Mouse (Mus musculus) limb, embryonic 11.5 days (tissue): Measurements from ENCODE around the gene Pitpna. TPM values are rescaled to one million over a fixed set of nuclear protein-coding genes. Genes with fewer than 3 reads are reported as not detected.

ENCODE experiments used
- ATAC-seq: fragments of 200-750 bp; cut with Nextera tagmentation; 2 replicates; pipeline ENCODE4 v1.8.0; 2017; ENCODE audit warnings: low read depth; ENCODE audit not compliant: insufficient number of reproducible peaks, low FRiP score, low TSS enrichment
- DNase-seq: peaks from one replicate; pipeline ENCODE4 v3.0.0-alpha.2; 2015; ENCODE audit warnings: low spot score
- H3K27ac ChIP-seq: fragments of 300-500 bp; sonication (generic); replicated peaks from 2 replicates; pipeline ENCODE4 v1.5.1; 2014; ENCODE audit warnings: low read depth, mild to moderate bottlenecking, low read length
- H3K27me3 ChIP-seq: fragments of 300-500 bp; sonication (generic); 2 replicates; pipeline ENCODE4 v1.6.1; 2014; ENCODE audit warnings: mild to moderate bottlenecking, low read length, mixed read lengths; ENCODE audit not compliant: control insufficient read depth, insufficient read depth
- H3K36me3 ChIP-seq: fragments of 300-500 bp; sonication (generic); 2 replicates; pipeline ENCODE4 v1.6.1; 2014; ENCODE audit warnings: mild to moderate bottlenecking, low read length, moderate library complexity, mixed read lengths; ENCODE audit not compliant: control insufficient read depth, insufficient read depth
- H3K4me1 ChIP-seq: fragments of 300-500 bp; sonication (generic); 2 replicates; pipeline ENCODE4 v1.6.1; 2014; ENCODE audit warnings: low read length, mixed read lengths; ENCODE audit not compliant: control insufficient read depth, insufficient read depth
- H3K4me2 ChIP-seq: fragments of 300-500 bp; sonication (generic); 2 replicates; pipeline ENCODE4 v1.6.1; 2014; ENCODE audit warnings: low read depth, mild to moderate bottlenecking, moderate library complexity; ENCODE audit not compliant: severe bottlenecking
- H3K4me3 ChIP-seq: fragments of 300-500 bp; sonication (generic); 2 replicates; pipeline ENCODE4 v1.5.1; 2014; ENCODE audit warnings: low read depth, low read length
- H3K9ac ChIP-seq: fragments of 300-500 bp; sonication (generic); 2 replicates; pipeline ENCODE4 v1.6.1; 2014; ENCODE audit warnings: mild to moderate bottlenecking, low read length
- H3K9me3 ChIP-seq: fragments of 300-500 bp; sonication (generic); 2 replicates; pipeline ENCODE4 v1.6.1; 2016; ENCODE audit warnings: low read length; ENCODE audit not compliant: control insufficient read depth
- WGBS: fragments of 180-500 bp; shearing (Covaris S2); extraction: QIAGEN DNeasy Blood & Tissue Kit; methylation state at CpG from one replicate; pipeline ENCODE4 v1.1.7; 2014; 5-methylcytosine and 5-hydroxymethylcytosine counted together
- polyA plus RNA-seq: library from polyadenylated mRNA; unstranded; fragments of >200 nt; fragmentation: Nextera tagmentation; extraction: Ambion mirVana; gene quantifications from 2 replicates; pipeline ENCODE4 v1.2.1, GENCODE M21; 2014

Gene Pitpna
- polyA plus RNA-seq, 1 experiment from 2014 or later, result 67.3 TPM

- Histone ChIP-seq H3K27ac (no peak overlapping the region), H3K4me2 (no peak overlapping the region), H3K36me3 (peaks cover 17% of the 10 kb centered on the region), H3K4me1 (no peaks in the 10 kb centered on the region), H3K9ac (no peak overlapping the region), H3K4me3 (no peak overlapping the region), H3K27me3 (no peaks in the 10 kb centered on the region), H3K9me3 (no peaks in the 10 kb centered on the region)
- DNase-seq (no peak), ATAC-seq (no peak)
- 90% methylated on average over 5 of the region's 5 CpGs for WGBS
Measured at GRCm38 (mm10) chr11:75608776-75609175, 20.9 kb downstream of the Pitpna start.

GRCm38 (mm10) chr11:75610021-75610420 is 22.1 kb downstream of the Pitpna start:
- no peaks in the 10 kb centered on the region for H3K9me3 ChIP-seq
- no peak overlapping the region for H3K4me3 ChIP-seq
- 87% methylated on average over 2 of the region's 2 CpGs for WGBS
- ATAC-seq, result no peak
- no peak overlapping the region for H3K4me2 ChIP-seq
- H3K9ac ChIP-seq, result no peak overlapping the region
- no peak overlapping the region for H3K27ac ChIP-seq
- H3K4me1 ChIP-seq, result no peaks in the 10 kb centered on the region
- H3K36me3 ChIP-seq, result peaks cover 17% of the 10 kb centered on the region
- no peak for DNase-seq
- H3K27me3 ChIP-seq, result no peaks in the 10 kb centered on the region

- Histone ChIP-seq H3K9ac (no peak overlapping the region), H3K27me3 (no peaks in the 10 kb centered on the region), H3K4me1 (no peaks in the 10 kb centered on the region), H3K36me3 (peaks cover 10% of the 10 kb centered on the region; the same call in 1 of the 2 replicates), H3K9me3 (no peaks in the 10 kb centered on the region), H3K27ac (no peak overlapping the region), H3K4me2 (no peak overlapping the region), H3K4me3 (no peak overlapping the region)
- ATAC-seq (no peak), DNase-seq (no peak)
- WGBS, result 97% methylated on average over 1 of the region's 1 CpGs
Measured at GRCm38 (mm10) chr11:75614769-75615168, 26.9 kb downstream of the Pitpna start.

GRCm38 (mm10) chr11:75615556-75615955 is 27.7 kb downstream of the Pitpna start:
- WGBS, result 89% methylated on average over 2 of the region's 2 CpGs
- Histone ChIP-seq H3K4me1 (no peaks in the 10 kb centered on the region), H3K4me3 (no peak overlapping the region), H3K4me2 (no peak overlapping the region), H3K36me3 (peaks cover 10% of the 10 kb centered on the region; the same call in 1 of the 2 replicates), H3K27me3 (no peaks in the 10 kb centered on the region), H3K27ac (no peak overlapping the region), H3K9me3 (no peaks in the 10 kb centered on the region), H3K9ac (no peak overlapping the region)
- ATAC-seq (no peak), DNase-seq (no peak)

GRCm38 (mm10) chr11:75619133-75619532 is 31.2 kb downstream of the Pitpna start:
- H3K27me3 ChIP-seq, result no peaks in the 10 kb centered on the region
- H3K36me3 ChIP-seq, result peaks cover 2% of the 10 kb centered on the region; the same call in 1 of the 2 replicates
- no peaks in the 10 kb centered on the region for H3K4me1 ChIP-seq
- H3K27ac ChIP-seq, result no peak overlapping the region
- no peak overlapping the region for H3K9ac ChIP-seq
- 89% methylated on average over 5 of the region's 5 CpGs for WGBS
- no peak overlapping the region for H3K4me3 ChIP-seq
- ATAC-seq, result no peak
- H3K9me3 ChIP-seq, result no peaks in the 10 kb centered on the region
- no peak overlapping the region for H3K4me2 ChIP-seq
- no peak for DNase-seq

- Histone ChIP-seq H3K4me3 (no peak overlapping the region), H3K9ac (no peak overlapping the region), H3K36me3 (peaks cover 2% of the 10 kb centered on the region; the same call in 1 of the 2 replicates), H3K9me3 (no peaks in the 10 kb centered on the region), H3K4me1 (no peaks in the 10 kb centered on the region), H3K4me2 (no peak overlapping the region), H3K27me3 (no peaks in the 10 kb centered on the region), H3K27ac (no peak overlapping the region)
- ATAC-seq, result no peak
- no peak for DNase-seq
- 89% methylated on average over 12 of the region's 12 CpGs for WGBS
Measured at GRCm38 (mm10) chr11:75620136-75620780, 32.4 kb downstream of the Pitpna start.

GRCm38 (mm10) chr11:75621426-75621825 is 33.5 kb downstream of the Pitpna start:
- H3K9me3 ChIP-seq, result no peaks in the 10 kb centered on the region
- DNase-seq, result no peak
- ATAC-seq, result no peak
- H3K4me3 ChIP-seq, result no peak overlapping the region
- H3K36me3 ChIP-seq, result peaks cover 2% of the 10 kb centered on the region
- no peak overlapping the region for H3K4me2 ChIP-seq
- no peak overlapping the region for H3K9ac ChIP-seq
- no peak overlapping the region for H3K27ac ChIP-seq
- H3K4me1 ChIP-seq, result no peaks in the 10 kb centered on the region
- 96% methylated on average over 2 of the region's 2 CpGs for WGBS
- H3K27me3 ChIP-seq, result no peaks in the 10 kb centered on the region

- ATAC-seq, result no peak
- no peaks in the 10 kb centered on the region for H3K9me3 ChIP-seq
- H3K4me3 ChIP-seq, result no peak overlapping the region
- H3K36me3 ChIP-seq, result peaks cover 6% of the 10 kb centered on the region
- no peak overlapping the region for H3K4me2 ChIP-seq
- DNase-seq, result no peak
- WGBS, result 89% methylated on average over 2 of the region's 2 CpGs
- no peaks in the 10 kb centered on the region for H3K4me1 ChIP-seq
- H3K27ac ChIP-seq, result no peak overlapping the region
- no peaks in the 10 kb centered on the region for H3K27me3 ChIP-seq
- no peak overlapping the region for H3K9ac ChIP-seq
Measured at GRCm38 (mm10) chr11:75622588-75623329, 34.9 kb downstream of the Pitpna start.
